ENCODE assay signal across 7 mouse cellular contexts in genomic region chr5:148131458-148132131, GRCm38 (mm10).
DNase-seq lines count a peak whose midpoint lies in the region; ATAC-seq and TF ChIP-seq lines count a peak whose summit lies in the region.

No protein-coding gene starts in this region.

- DNase-seq in layer of hippocampus, adult 2 months (ENCODE audit: low spot score in 2 of 2): no peak
- DNase-seq in layer of hippocampus, adult 9-10 months (ENCODE audit: low spot score): no peak
- peak; percentile 6 to 20 for DNase-seq in heart, postnatal 14 days
- peak; percentile 14 to 44 for DNase-seq in lung, postnatal 4 days
- no peak for DNase-seq in kidney, postnatal 36 days
- no peak for DNase-seq in urinary bladder, adult 2 months (ENCODE audit: low spot score)

- no peak overlapping the region; the same call in 1 of the 2 replicates for H3K4me2 ChIP-seq in forebrain, embryonic 16.5 days (ENCODE audit: low read length)

- TF ChIP-seq CTCF in layer of hippocampus, adult 2 months (conservative IDR thresholded peaks at IDR 0.05): no peak

- H3K4me3 ChIP-seq in layer of hippocampus, adult 2 months: peak overlapping the region; percentile 2; the same call in 1 of the 2 replicates
- no peak overlapping the region for H3K4me3 ChIP-seq in forebrain, embryonic 16.5 days (replicated peaks; ENCODE audit: low read length)

- 62% methylated on average over 10 of the region's 10 CpGs for WGBS in forebrain, embryonic 16.5 days

- intact Hi-C loops in heart, postnatal 14 days (cut with DNase I): loop anchor here (5.0 kb wide), 1 partner anchor 174 kb away; the partner anchor contains the start of gene Mtus2

- peak overlapping the region; percentile 77 for H3K27ac ChIP-seq in layer of hippocampus, adult 2 months
- peak overlapping the region; percentile 8; the same call in 1 of the 2 replicates for H3K27ac ChIP-seq in forebrain, embryonic 16.5 days (ENCODE audit: low read length)

- no peak overlapping the region for H3K9ac ChIP-seq in forebrain, embryonic 16.5 days (replicated peaks; ENCODE audit: low read depth, low read length)

- H3K27me3 ChIP-seq in forebrain, embryonic 16.5 days (replicated peaks; ENCODE audit: control insufficient read depth, insufficient read depth, low read length): no peaks in the 10 kb centered on the region

- H3K36me3 ChIP-seq in forebrain, embryonic 16.5 days (ENCODE audit: control insufficient read depth, insufficient read depth): no peaks in the 10 kb centered on the region

- ATAC-seq in forebrain, embryonic 16.5 days: no peak

- H3K4me1 ChIP-seq in forebrain, embryonic 16.5 days (replicated peaks; ENCODE audit: control insufficient read depth, insufficient read depth, low read length): peaks cover 7% of the 10 kb centered on the region

- H3K9me3 ChIP-seq in forebrain, embryonic 16.5 days (ENCODE audit: control insufficient read depth, low read length): no peaks in the 10 kb centered on the region

Comparison
In these comparisons a context has a peak if more than half of its experiments do, and no peak if none do; other contexts are left out.
1. DNase-seq: peak in heart, postnatal 14 days (2 of 2) and lung, postnatal 4 days (2 of 2); none in layer of hippocampus, adult 2 months (0 of 2), layer of hippocampus, adult 9-10 months (single experiment), kidney, postnatal 36 days (0 of 2) and urinary bladder, adult 2 months (single experiment).